Mouse (Mus musculus) thymus, adult 2 months (tissue): ENCODE measurements around the gene Tifa.

Experiments
- CTCF ChIP-seq: fragments of 200-500 bp; IDR thresholded peaks from 2 replicates; pipeline ENCODE4 v1.5.1; 2012; ENCODE audit warnings: mild to moderate bottlenecking, control low read depth, low read length, moderate library complexity, borderline replicate concordance; ENCODE audit not compliant: control insufficient read depth, poor library complexity, insufficient read depth; ENCODE audit errors: extremely low read depth
- POLR2A ChIP-seq: fragments of 200-500 bp; IDR thresholded peaks from 2 replicates; pipeline ENCODE4 v1.6.1; 2012; ENCODE audit warnings: mild to moderate bottlenecking, low read length, control low read depth, moderate library complexity; ENCODE audit not compliant: control insufficient read depth, poor library complexity, insufficient read depth; ENCODE audit errors: extremely low read depth

GRCm38 (mm10) chr3:127852722-127853121, 63.1 kb downstream of the Tifa start:
- TF ChIP-seq CTCF (no peak), POLR2A (no peak)
